Mouse (Mus musculus) central nervous system, embryonic 11.5 days (tissue): Measurements from ENCODE around the gene Bean1. TPM values are rescaled to one million over a fixed set of nuclear protein-coding genes. Genes with fewer than 3 reads are reported as not detected.

ENCODE experiments used
- polyA plus RNA-seq: library from polyadenylated mRNA; depleted of rRNA; stranded (reverse); fragments of >200 nt; gene quantifications from 2 replicates; pipeline ENCODE4 v1.2.3, GENCODE M21; 2012; rRNA removed

Bean1 gene
- 0.83 and 2.2 TPM in 2 replicates for polyA plus RNA-seq

GRCm38 (mm10) chr8:104170118-104171049 is at the start of gene Bean1:
Gene Bean1 (plus strand): TSS chr8:104170442.

DNA sequence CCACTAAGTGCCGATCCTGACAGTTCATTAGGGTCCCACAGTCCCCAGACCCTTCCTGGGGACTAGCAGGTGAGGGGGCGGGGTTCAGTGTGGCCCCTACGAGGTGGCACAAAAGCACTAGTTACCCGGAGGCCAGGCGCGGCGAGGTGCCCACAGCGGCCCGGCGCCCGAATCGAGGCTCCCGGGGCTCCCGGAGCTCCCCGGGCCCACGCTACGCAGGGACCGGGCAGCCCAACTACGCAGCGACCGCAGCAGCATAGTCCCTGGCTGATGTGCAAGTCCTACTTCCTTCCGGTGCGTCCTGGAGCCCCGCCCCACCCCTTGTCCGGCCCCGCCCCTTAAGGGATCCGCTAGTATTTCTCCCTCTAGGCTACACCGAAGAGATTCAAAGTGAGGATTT is 78.0 kb downstream of the Bean1 start, which contains the start of gene Tk2:
TSS of gene Tk2 (minus strand) at position 283 of the 400 bp plus-strand sequence.

DNA sequence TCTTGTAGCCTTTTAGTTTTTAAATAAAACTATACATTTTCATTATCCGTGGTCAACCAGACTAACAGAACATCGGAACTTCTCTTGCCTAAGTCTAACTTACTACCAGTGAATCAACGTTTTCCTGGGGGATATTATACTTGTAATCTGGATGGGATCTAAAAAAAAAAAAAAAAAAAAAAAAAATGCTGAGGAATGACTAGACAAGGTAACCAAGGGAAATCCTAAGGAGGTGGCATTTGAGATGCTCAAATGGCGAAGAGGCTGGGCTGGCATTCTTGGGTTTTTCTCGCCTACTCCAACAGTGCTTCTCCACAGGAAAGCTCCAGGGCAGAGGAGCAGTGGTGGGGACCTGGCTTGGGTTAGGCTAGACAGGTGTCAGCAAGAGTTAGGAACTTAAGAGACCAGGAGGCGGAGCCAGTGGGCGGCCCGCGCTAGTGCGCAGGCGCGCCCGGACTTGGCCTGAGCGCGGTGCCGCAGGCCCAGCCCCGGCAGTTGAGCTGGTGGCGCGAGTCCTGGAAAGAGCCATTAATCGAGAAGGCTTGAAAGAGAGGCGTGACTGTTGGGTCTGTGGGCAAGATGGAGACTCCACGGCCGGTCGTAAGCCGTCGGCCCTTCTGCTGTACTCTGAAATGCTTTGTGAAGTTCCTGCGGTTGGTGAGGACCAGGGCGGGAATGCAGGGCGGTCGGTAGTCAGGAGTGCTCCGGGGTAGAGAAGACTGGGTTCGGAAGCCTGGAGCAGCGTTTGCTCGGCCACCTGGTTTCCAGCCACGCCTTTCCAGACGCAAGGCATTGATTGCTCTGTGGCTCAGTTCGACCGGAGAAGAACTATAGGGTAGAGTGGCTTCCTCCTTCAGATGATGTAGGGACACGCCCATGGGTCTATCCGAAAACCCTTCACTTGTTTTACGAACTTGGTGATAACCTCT is 80.5 kb downstream of the Bean1 start, which contains the start of gene Cklf:
TSS of gene Cklf (plus strand) at position 423 of the 929 bp plus-strand sequence.

Other genes with a start within 250 kb of the Bean1 start
- gene Cdh5, start 68.8 kb upstream of the Bean1 start, polyA plus RNA-seq: 22.0 and 35.2 TPM in 2 replicates
- 23.6 and 23.9 TPM in 2 replicates for gene Tk2, start 78.1 kb downstream of the Bean1 start, polyA plus RNA-seq
- 50.1 and 51.2 TPM in 2 replicates for gene Cklf, start 80.4 kb downstream of the Bean1 start, polyA plus RNA-seq
- gene Cmtm2a, start 122.7 kb downstream of the Bean1 start, polyA plus RNA-seq: not detected in 2 replicates
- gene Gm45711, start 139.6 kb downstream of the Bean1 start, polyA plus RNA-seq: not detected in 2 replicates
- 0.05 TPM in 1 of 2 replicates, not detected in the other for gene Cmtm1, start 139.7 kb downstream of the Bean1 start, polyA plus RNA-seq
- gene Gm11020, start 151.1 kb downstream of the Bean1 start, polyA plus RNA-seq: not detected in 2 replicates
- not detected in 2 replicates for gene Cmtm2b, start 151.8 kb downstream of the Bean1 start, polyA plus RNA-seq
- gene Cmtm3, start 169.0 kb downstream of the Bean1 start, polyA plus RNA-seq: 57.1 and 109 TPM in 2 replicates
- 15.4 and 17.8 TPM in 2 replicates for gene Cmtm4, start 225.4 kb downstream of the Bean1 start, polyA plus RNA-seq